Mouse (Mus musculus) left cerebral cortex, postnatal 36 days (tissue): ENCODE data around the gene Vsx1. TPM values are rescaled to one million over a fixed set of nuclear protein-coding genes. Genes with fewer than 3 reads are reported as not detected.

Experiments used
- DNase-seq, 2 experiments: peaks; one replicate each; pipeline ENCODE4 v3.0.0; 2021 to 2022; ENCODE audit warnings: low spot score in 2 of 2, mixed read lengths in 1 of 2
- intact Hi-C: fragments of 180-260 bp; cut with DNase I; formaldehyde crosslinking; loops from one replicate; pipeline ENCODE4 v1.15.1; 2025
- total RNA-seq, 2 experiments: library from RNA; stranded (reverse); gene quantifications; 2 replicates each; pipeline ENCODE4 v1.2.3; 2021

Vsx1 gene
- total RNA-seq, 2 experiments from 2014 or later: 0.09 TPM; not detected in 1

GRCm38 (mm10) chr2:150668956-150669355, 20.2 kb downstream of the Vsx1 start:
- intact Hi-C loops: no loop called here
- no peak for DNase-seq

GRCm38 (mm10) chr2:150667820-150668766, 21.1 kb downstream of the Vsx1 start, which contains the start of gene Acss1:
TSS of gene Acss1 (minus strand) at chr2:150668500.
- intact Hi-C loops: no loop called here
- DNase-seq: peak; percentile 64 to 71

GRCm38 (mm10) chr2:150667065-150667819, 21.9 kb downstream of the Vsx1 start:
- intact Hi-C loops: no loop called here
- no peak for DNase-seq

GRCm38 (mm10) chr2:150666723-150667064, 22.5 kb downstream of the Vsx1 start:
- intact Hi-C loops: no loop called here

GRCm38 (mm10) chr2:150665534-150666451, 23.4 kb downstream of the Vsx1 start:
- intact Hi-C loops: no loop called here
- DNase-seq: no peak

More at GRCm38 (mm10) chr2:150666723-150667064, 22.5 kb downstream of the Vsx1 start:
- DNase-seq: no peak

- no peak for DNase-seq
- intact Hi-C loops: no loop called here
Measured at GRCm38 (mm10) chr2:150665006-150665405, 24.2 kb downstream of the Vsx1 start.

- intact Hi-C loops: no loop called here
Measured at GRCm38 (mm10) chr2:150664152-150664920, 24.8 kb downstream of the Vsx1 start.

GRCm38 (mm10) chr2:150663255-150663654, 25.9 kb downstream of the Vsx1 start:
- DNase-seq: no peak
- intact Hi-C loops: no loop called here

More at GRCm38 (mm10) chr2:150664152-150664920, 24.8 kb downstream of the Vsx1 start:
- no peak for DNase-seq

GRCm38 (mm10) chr2:150662007-150662406, 27.2 kb downstream of the Vsx1 start:
- DNase-seq: no peak
- intact Hi-C loops: no loop called here

GRCm38 (mm10) chr2:150660668-150661451, 28.3 kb downstream of the Vsx1 start:
- intact Hi-C loops: no loop called here
- DNase-seq: no peak

GRCm38 (mm10) chr2:150660049-150660448, 29.1 kb downstream of the Vsx1 start:
- intact Hi-C loops: no loop called here
- DNase-seq: no peak

GRCm38 (mm10) chr2:150656975-150657768, 32.0 kb downstream of the Vsx1 start:
- intact Hi-C loops: no loop called here
- DNase-seq: no peak

GRCm38 (mm10) chr2:150656112-150656511, 33.0 kb downstream of the Vsx1 start:
- DNase-seq: no peak
- intact Hi-C loops: no loop called here

GRCm38 (mm10) chr2:150655290-150655689, 33.9 kb downstream of the Vsx1 start:
- DNase-seq: no peak
- intact Hi-C loops: no loop called here

GRCm38 (mm10) chr2:150654814-150655213, 34.3 kb downstream of the Vsx1 start:
- intact Hi-C loops: no loop called here
- no peak for DNase-seq

- no peak for DNase-seq
Measured at GRCm38 (mm10) chr2:150651366-150651765, 37.8 kb downstream of the Vsx1 start.

GRCm38 (mm10) chr2:150650511-150651074, 38.6 kb downstream of the Vsx1 start:
- intact Hi-C loops: no loop called here

More at GRCm38 (mm10) chr2:150651366-150651765, 37.8 kb downstream of the Vsx1 start:
- intact Hi-C loops: no loop called here

More at GRCm38 (mm10) chr2:150650511-150651074, 38.6 kb downstream of the Vsx1 start:
- no peak for DNase-seq
